Mouse (Mus musculus) hindbrain, embryonic 12.5 days (tissue): ENCODE results near the gene Dlg5. TPM values are rescaled to one million over a fixed set of nuclear protein-coding genes. Genes with fewer than 3 reads are reported as not detected.

ENCODE experiments used
- ATAC-seq: fragments of 200-750 bp; cut with Nextera tagmentation; 2 replicates; pipeline ENCODE4 v1.8.0; 2017; ENCODE audit warnings: moderate TSS enrichment; ENCODE audit not compliant: low FRiP score
- H3K27ac ChIP-seq: fragments of 300-500 bp; sonication (generic); 2 replicates; pipeline ENCODE4 v1.5.1; 2016; ENCODE audit warnings: mild to moderate bottlenecking
- H3K27me3 ChIP-seq: fragments of 300-500 bp; sonication (generic); 2 replicates; pipeline ENCODE4 v1.6.1; 2016; ENCODE audit warnings: mild to moderate bottlenecking
- H3K36me3 ChIP-seq: fragments of 300-500 bp; sonication (generic); 2 replicates; pipeline ENCODE4 v1.6.1; 2016; ENCODE audit warnings: mild to moderate bottlenecking
- H3K4me1 ChIP-seq: fragments of 300-500 bp; sonication (generic); 2 replicates; pipeline ENCODE4 v1.6.1; 2016
- H3K4me2 ChIP-seq: fragments of 300-500 bp; sonication (generic); replicated peaks from 2 replicates; pipeline ENCODE4 v1.6.1; 2016; ENCODE audit warnings: mild to moderate bottlenecking
- H3K4me3 ChIP-seq: fragments of 300-500 bp; sonication (generic); 2 replicates; pipeline ENCODE4 v1.5.1; 2016; ENCODE audit warnings: mild to moderate bottlenecking
- H3K9ac ChIP-seq: fragments of 300-500 bp; sonication (generic); 2 replicates; pipeline ENCODE4 v1.6.1; 2016; ENCODE audit warnings: mild to moderate bottlenecking, moderate library complexity
- H3K9me3 ChIP-seq: fragments of 300-500 bp; sonication (generic); replicated peaks from 2 replicates; pipeline ENCODE4 v1.6.1; 2016; ENCODE audit warnings: mild to moderate bottlenecking
- WGBS: fragments of 180-500 bp; shearing (Covaris S2); methylation state at CpG from one replicate; pipeline ENCODE4 v1.1.7; 2016; 5-methylcytosine and 5-hydroxymethylcytosine counted together
- polyA plus RNA-seq: library from polyadenylated mRNA; unstranded; fragments of >200 nt; fragmentation: Nextera tagmentation; extraction: Ambion mirVana; gene quantifications from 2 replicates; pipeline ENCODE4 v1.2.1, GENCODE M21; 2016

Gene Dlg5
- polyA plus RNA-seq, 1 experiment from 2014 or later: 21.8 TPM

DNA sequence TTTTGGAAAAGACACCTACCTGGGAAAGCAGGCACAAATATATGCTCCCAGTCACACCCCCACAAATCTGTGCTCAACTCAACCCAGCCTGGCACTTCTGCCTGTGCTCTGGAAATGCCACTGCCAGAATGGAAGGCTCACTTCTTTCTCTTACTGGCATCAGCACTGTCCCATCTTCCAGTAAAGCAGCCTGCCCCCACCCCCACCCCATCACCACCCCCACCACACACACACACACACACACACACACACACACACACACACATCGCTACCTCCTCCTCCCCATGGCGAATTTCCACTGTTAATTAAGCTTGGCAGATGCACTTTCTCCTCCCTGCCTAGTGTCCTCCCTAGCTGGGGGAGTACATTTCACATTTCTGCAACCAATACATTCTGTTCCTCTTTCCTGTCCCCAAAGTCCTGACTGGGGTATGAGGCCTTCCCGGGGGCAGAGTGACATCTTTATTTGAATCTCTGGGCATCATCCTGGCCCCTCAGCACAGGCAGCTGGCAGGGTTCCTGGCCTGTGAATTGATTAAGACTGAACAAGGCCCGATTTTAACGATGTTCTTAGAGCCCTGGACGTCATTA is 40.3 kb downstream of the Dlg5 start:
- ATAC-seq: peak; percentile 38
- H3K4me2 ChIP-seq: no peak overlapping the region

DNA sequence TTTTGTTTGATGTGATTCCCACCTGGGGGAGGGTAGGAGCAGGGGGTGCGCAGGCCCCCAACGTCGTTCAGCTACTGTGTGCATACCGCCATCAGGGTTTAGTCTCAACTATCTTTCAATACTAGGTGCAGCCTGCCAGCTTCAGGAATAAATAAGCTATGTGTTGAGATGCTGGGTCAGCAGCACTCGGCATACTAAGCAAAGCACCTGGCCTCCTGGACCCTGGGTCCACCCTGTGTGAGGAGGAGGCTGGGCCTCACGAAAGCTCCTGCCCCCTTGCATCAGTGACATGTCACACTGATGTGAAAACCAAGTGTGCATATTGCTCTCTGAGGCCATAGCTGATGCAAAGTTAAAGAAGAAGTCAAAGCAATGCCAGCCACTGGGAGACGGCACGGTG is 42.5 kb downstream of the Dlg5 start:
- Histone ChIP-seq H3K4me2 (no peak overlapping the region), H3K4me1 (peaks cover 43% of the 10 kb centered on the region), H3K27ac (no peak overlapping the region), H3K27me3 (no peaks in the 10 kb centered on the region), H3K9me3 (no peaks in the 10 kb centered on the region), H3K36me3 (0 out of 2 replicates have a peak, but pooled peaks cover 13% of the 10 kb centered on the region), H3K9ac (no peak overlapping the region), H3K4me3 (no peak overlapping the region)
- 96% methylated on average over 8 of the region's 8 CpGs for WGBS
- no peak for ATAC-seq

More for the DNA sequence above, 40.3 kb downstream of the Dlg5 start:
- Histone ChIP-seq H3K27ac (peak overlapping the region; percentile 71), H3K36me3 (0 out of 2 replicates have a peak, but pooled peaks cover 1% of the 10 kb centered on the region), H3K27me3 (no peaks in the 10 kb centered on the region), H3K9ac (0 out of 2 replicates have a peak overlapping the region, but pooled peaks have one; percentile 18), H3K9me3 (no peaks in the 10 kb centered on the region), H3K4me1 (peaks cover 43% of the 10 kb centered on the region), H3K4me3 (no peak overlapping the region)
- WGBS: 26% methylated on average over 6 of the region's 6 CpGs

DNA sequence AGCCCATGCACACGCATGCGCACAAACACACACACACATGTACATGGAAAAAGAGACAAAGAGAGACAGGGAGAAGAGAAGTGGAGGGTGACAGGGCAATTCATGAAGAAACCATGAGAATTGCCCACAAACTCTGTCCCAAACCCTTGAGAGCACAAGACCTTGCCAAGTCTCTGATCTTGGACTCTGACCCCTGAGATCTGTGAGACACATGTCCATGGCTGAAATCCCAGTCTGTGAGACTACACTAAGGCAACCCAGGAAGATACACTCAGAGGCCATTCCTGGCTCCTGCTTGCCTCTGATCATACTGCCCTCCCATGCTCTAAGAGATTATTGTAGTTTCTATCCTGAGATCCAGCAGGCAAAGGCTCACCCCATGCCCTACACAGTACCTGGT is 44.9 kb downstream of the Dlg5 start:
- H3K4me2 ChIP-seq: no peak overlapping the region
- H3K36me3 ChIP-seq: 0 out of 2 replicates have a peak, but pooled peaks cover 13% of the 10 kb centered on the region
- WGBS: 100% methylated on average over 2 of the region's 2 CpGs
- H3K4me3 ChIP-seq: no peak overlapping the region
- H3K27ac ChIP-seq: no peak overlapping the region
- no peak for ATAC-seq
- H3K9ac ChIP-seq: no peak overlapping the region
- H3K4me1 ChIP-seq: peaks cover 21% of the 10 kb centered on the region
- no peaks in the 10 kb centered on the region for H3K27me3 ChIP-seq
- H3K9me3 ChIP-seq: no peaks in the 10 kb centered on the region

DNA sequence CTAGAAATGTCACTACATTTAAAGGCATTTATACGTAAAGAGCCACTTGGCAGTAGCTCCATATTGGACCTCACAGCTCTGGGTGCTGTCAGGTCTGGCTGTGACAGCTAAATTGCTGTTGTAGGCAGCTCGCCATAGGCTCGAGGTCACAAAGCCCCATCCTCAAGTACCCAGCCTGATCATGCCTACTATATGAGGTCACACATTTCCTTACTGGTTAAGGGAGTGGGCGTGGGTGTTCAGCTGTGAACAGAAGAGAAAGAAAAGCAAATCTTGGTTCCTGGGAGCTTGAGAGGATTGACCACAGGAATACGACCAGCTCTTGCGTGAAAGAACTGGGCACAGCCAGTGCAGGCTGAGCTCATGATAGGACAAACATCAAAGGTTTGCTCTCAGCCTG is 46.0 kb downstream of the Dlg5 start:
- Histone ChIP-seq H3K27me3 (no peaks in the 10 kb centered on the region), H3K4me1 (peaks cover 11% of the 10 kb centered on the region), H3K4me2 (no peak overlapping the region), H3K9me3 (no peaks in the 10 kb centered on the region), H3K27ac (no peak overlapping the region), H3K9ac (no peak overlapping the region), H3K4me3 (no peak overlapping the region), H3K36me3 (0 out of 2 replicates have a peak, but pooled peaks cover 13% of the 10 kb centered on the region)
- no peak for ATAC-seq
- WGBS: 87% methylated on average over 6 of the region's 6 CpGs

DNA sequence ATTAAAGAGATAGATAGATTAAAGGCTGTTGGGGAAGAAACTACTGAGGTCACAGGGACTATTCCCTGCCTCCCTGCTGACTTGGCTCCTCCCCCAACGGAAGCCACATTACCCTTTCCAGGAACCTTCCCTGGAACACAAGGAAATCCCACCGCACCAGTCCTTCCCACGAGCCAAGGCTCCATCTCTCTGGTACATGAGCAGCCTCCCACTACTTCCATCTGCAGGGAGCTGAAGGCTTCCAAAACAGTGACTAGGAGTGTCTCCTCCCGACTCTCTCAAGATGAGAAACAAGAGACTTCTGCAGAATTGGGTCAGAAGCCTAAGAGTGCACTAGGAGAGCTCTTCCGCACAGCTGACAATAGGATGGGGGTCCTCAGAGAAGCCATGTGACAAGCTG is 47.9 kb downstream of the Dlg5 start:
- Histone ChIP-seq H3K9me3 (no peaks in the 10 kb centered on the region), H3K9ac (no peak overlapping the region), H3K27ac (no peak overlapping the region), H3K36me3 (0 out of 2 replicates have a peak, but pooled peaks cover 13% of the 10 kb centered on the region), H3K4me1 (no peaks in the 10 kb centered on the region), H3K4me3 (no peak overlapping the region), H3K4me2 (no peak overlapping the region), H3K27me3 (no peaks in the 10 kb centered on the region)
- 81% methylated on average over 5 of the region's 5 CpGs for WGBS
- ATAC-seq: no peak

DNA sequence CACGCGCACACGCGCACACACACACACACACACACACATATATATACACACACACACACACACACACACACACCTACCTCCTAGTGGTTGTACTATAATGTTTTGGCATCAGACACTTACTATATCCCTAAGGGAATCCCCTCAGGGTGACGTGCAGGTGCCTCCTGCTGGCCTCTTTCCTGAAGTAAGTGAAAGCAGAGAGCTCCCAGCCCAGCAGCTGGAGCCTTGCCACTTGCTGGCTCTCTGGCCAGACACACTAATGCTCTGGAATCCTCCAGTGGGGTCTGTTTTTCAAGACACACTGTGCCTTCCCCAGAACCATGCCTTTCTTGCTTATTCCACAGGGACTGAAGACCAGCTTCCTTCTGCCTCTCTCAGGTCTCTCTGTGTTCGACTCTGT is 48.8 kb downstream of the Dlg5 start:
- Histone ChIP-seq H3K27ac (no peak overlapping the region), H3K4me3 (no peak overlapping the region), H3K4me1 (no peaks in the 10 kb centered on the region), H3K9me3 (no peaks in the 10 kb centered on the region), H3K9ac (no peak overlapping the region), H3K27me3 (no peaks in the 10 kb centered on the region), H3K36me3 (0 out of 2 replicates have a peak, but pooled peaks cover 13% of the 10 kb centered on the region), H3K4me2 (no peak overlapping the region)
- ATAC-seq: no peak
- 83% methylated on average over 6 of the region's 6 CpGs for WGBS

DNA sequence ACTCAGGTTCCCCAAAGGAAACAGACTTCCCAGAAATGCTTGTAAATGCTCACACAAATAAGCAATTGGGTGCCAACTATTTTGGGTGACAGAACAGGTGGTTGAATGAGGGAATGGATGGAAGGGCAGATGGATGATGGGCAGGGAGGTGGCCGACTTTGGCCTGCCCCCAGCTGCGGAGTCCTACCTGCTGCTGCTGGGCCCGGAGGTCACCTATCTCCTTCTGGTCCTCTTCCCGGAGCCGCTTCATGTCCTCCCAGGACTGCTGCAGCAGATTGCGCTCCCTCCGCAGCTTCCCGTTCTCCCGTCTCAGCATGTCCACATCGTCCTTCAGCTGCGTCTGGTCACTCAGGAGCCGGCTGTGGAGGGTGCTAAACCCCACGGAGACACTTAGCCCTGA is 55.6 kb downstream of the Dlg5 start:
- no peaks in the 10 kb centered on the region for H3K27me3 ChIP-seq
- H3K4me3 ChIP-seq: no peak overlapping the region
- no peak overlapping the region for H3K4me2 ChIP-seq
- H3K36me3 ChIP-seq: peaks cover 12% of the 10 kb centered on the region
- no peak overlapping the region for H3K27ac ChIP-seq
- no peak overlapping the region for H3K9ac ChIP-seq
- no peak for ATAC-seq
- H3K9me3 ChIP-seq: no peaks in the 10 kb centered on the region
- peaks cover 6% of the 10 kb centered on the region for H3K4me1 ChIP-seq
- 93% methylated on average over 13 of the region's 13 CpGs for whole genome bisulfite sequencing

DNA sequence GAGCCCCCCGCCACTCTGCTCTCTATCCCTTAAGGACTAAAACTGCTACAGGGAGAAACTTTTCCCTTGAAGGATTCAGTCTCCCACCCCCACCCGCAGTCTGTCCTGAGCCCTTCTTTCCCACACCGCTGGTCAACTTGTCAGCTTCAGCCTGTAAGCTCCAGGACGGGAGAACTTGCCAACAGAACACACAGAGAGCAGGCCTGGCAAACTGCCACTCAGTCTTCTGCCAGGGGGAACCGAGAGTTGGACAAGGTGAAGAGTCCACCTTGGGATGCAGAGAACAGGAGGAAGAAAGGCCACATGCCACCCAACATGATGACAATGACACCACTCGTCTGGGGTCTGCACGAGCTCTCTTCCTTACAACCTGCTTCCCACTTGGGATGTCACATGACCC is 56.1 kb downstream of the Dlg5 start:
- Histone ChIP-seq H3K9ac (no peak overlapping the region), H3K27me3 (no peaks in the 10 kb centered on the region), H3K4me3 (no peak overlapping the region), H3K4me1 (peaks cover 6% of the 10 kb centered on the region), H3K4me2 (no peak overlapping the region), H3K9me3 (no peaks in the 10 kb centered on the region), H3K27ac (no peak overlapping the region), H3K36me3 (peaks cover 12% of the 10 kb centered on the region)
- 87% methylated on average over 7 of the region's 7 CpGs for WGBS
- no peak for ATAC-seq

DNA sequence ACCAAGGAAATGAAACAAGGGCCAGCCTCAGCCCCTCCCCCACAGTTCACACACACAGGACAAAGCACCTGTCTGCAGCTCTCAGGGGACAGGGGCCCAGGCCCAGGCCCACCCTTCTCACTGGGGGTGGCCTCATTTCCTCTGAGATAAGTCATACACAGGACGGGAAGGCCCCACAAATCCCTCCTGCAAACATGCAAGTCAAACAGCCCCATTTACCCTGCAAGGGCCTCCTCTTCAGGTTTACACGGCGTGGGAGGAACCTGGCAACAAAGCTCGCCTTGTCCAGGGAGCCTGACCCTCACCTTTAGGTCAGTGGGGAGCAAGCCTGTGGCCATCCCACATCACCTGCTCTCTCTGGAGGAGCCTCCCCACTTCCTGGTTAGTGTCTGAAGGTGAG is 60.2 kb downstream of the Dlg5 start:
- no peak overlapping the region for H3K4me2 ChIP-seq
- H3K4me3 ChIP-seq: no peak overlapping the region
- no peaks in the 10 kb centered on the region for H3K27me3 ChIP-seq
- no peaks in the 10 kb centered on the region for H3K9me3 ChIP-seq
- no peak overlapping the region for H3K27ac ChIP-seq
- ATAC-seq: no peak
- H3K9ac ChIP-seq: no peak overlapping the region
- WGBS: 46% methylated on average over 4 of the region's 4 CpGs
- peaks cover 10% of the 10 kb centered on the region for H3K4me1 ChIP-seq
- peaks cover 12% of the 10 kb centered on the region for H3K36me3 ChIP-seq

DNA sequence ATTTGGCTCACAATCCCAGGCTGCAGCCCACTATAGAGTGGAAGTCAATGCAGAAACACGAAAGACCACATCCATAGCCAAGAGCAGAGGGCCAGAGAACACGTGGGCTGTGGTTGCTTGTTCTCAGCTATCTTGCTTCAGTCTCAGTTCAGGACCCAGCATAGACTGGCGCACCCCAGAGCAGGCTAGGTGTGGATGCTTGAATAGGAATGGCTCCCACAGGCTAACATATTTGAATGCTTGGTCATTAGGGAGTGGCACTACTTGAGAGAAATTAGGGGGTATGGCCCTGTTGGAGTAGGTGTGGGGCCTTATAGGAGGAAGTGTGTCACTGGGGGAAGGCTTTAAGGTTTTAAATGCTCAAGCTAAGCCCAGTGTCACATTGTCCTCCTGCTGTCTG is 62.8 kb downstream of the Dlg5 start:
- Histone ChIP-seq H3K36me3 (no peaks in the 10 kb centered on the region), H3K27me3 (no peaks in the 10 kb centered on the region)
- no peak for ATAC-seq

DNA sequence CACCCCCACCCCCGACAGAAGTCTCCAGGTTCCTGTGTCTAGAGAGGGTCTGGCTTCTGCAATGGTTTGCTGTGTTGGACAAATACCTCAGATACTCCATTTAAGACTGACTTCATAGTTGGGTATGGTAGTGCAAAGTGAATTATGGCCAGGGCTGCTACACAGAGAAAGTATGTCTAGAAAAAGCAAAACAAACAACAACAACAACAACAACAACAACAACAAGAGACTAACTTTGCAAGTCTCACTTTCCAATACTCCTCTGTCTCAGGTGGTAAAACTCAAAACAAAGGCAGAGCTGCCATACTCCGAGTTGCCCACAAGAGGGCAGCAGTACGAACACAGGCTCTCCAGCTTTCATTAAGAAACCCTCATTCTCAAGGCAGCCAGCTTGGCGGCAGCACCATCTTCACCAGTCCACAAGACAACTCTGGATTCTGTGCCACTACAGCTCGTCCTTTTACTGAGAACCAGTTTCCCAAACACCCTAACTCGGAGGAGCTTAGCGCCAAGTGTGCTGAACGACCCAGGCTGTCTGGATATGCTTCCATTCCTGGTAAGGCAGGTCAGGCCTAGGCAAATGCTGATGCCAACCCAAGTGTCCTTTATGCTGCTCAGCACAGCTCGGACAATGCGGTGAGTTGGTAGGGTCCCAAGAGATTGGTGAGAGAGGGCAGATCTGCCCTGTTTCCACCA is 63.8 kb downstream of the Dlg5 start:
- no peaks in the 10 kb centered on the region; the same call in 1 of the 2 replicates for H3K36me3 ChIP-seq
- no peak overlapping the region for H3K4me3 ChIP-seq
- H3K4me2 ChIP-seq: no peak overlapping the region
- peaks cover 10% of the 10 kb centered on the region for H3K4me1 ChIP-seq
- H3K9me3 ChIP-seq: no peaks in the 10 kb centered on the region
- no peak overlapping the region for H3K9ac ChIP-seq
- ATAC-seq: peak; percentile 61
- H3K27me3 ChIP-seq: no peaks in the 10 kb centered on the region
- WGBS: 38% methylated on average over 10 of the region's 10 CpGs
- no peak overlapping the region for H3K27ac ChIP-seq

More for the DNA sequence above, 62.8 kb downstream of the Dlg5 start:
- no peak overlapping the region for H3K9ac ChIP-seq
- 87% methylated on average over 3 of the region's 3 CpGs for WGBS
- H3K4me3 ChIP-seq: no peak overlapping the region
- H3K4me2 ChIP-seq: no peak overlapping the region
- no peaks in the 10 kb centered on the region for H3K9me3 ChIP-seq
- H3K27ac ChIP-seq: no peak overlapping the region
- peaks cover 10% of the 10 kb centered on the region for H3K4me1 ChIP-seq

DNA sequence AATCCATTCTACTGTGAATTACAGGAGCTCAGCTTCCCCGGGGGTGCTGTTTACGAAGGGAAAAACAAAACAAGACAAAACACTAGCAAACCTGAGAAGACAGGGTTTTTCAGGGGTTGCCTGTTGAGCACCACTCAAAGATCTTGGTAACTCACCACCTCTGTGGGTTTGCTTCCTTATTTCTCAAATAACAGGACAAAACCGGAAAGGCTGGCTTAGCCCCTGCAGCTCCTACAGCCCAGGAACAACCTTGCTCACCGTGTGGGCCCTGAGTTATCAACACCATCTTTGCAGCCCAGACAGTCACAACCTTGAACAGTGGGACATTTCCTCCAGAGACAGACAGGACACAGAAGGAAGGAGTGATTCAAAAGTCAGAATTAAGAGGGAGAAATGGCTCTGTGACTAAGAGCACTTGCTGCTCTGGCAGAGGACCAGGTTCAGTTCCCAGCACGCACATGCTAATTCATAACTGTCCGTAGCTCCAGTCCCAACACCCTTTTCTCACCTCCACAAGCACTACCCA is 66.2 kb downstream of the Dlg5 start:
- no peak for ATAC-seq
- Histone ChIP-seq H3K9me3 (no peaks in the 10 kb centered on the region), H3K4me2 (no peak overlapping the region), H3K4me3 (no peak overlapping the region), H3K9ac (no peak overlapping the region), H3K27me3 (no peaks in the 10 kb centered on the region), H3K36me3 (peaks cover 11% of the 10 kb centered on the region), H3K4me1 (peaks cover 4% of the 10 kb centered on the region), H3K27ac (no peak overlapping the region)
- WGBS: 85% methylated on average over 6 of the region's 6 CpGs
